Mouse (Mus musculus) MEL (cell line): ENCODE measurements at regions not wholly inside any gene's neighbourhood (a gene's known extent, or its start where the extent isn't known, plus 50 kb on each side); places are given as distances from the start of the nearest gene placed in this dataset.

ENCODE experiments used
- DNase-seq: peaks from one replicate; pipeline ENCODE4 v3.0.0; 2011; ENCODE audit warnings: low read depth, low spot score
- H3K27ac ChIP-seq: 2 replicates; pipeline ENCODE4 v1.5.1; 2012; ENCODE audit warnings: low read depth, mild to moderate bottlenecking, control low read depth, low read length, moderate library complexity; ENCODE audit not compliant: control insufficient read depth
- H3K27me3 ChIP-seq, 2 experiments: fragments of 150-350 bp in 1 of 2; sonication (generic) in 1 of 2; 2 replicates each; pipeline ENCODE4 v1.6.1; 2012; ENCODE audit warnings: low read length in 2 of 2, mild to moderate bottlenecking in 2 of 2, improper control_type of control experiment in 1 of 2, moderate library complexity in 1 of 2; ENCODE audit not compliant: insufficient read depth in 2 of 2, control insufficient read depth in 1 of 2
- H3K36me3 ChIP-seq, 2 experiments: 2 replicates each; pipeline ENCODE4 v1.6.1; 2012 to 2014; ENCODE audit warnings: low read length in 2 of 2, improper control_type of control experiment in 1 of 2, inconsistent platforms in 1 of 2, mild to moderate bottlenecking in 1 of 2; ENCODE audit not compliant: insufficient read depth in 2 of 2, control insufficient read depth in 1 of 2
- H3K4me1 ChIP-seq, 2 experiments: fragments of 150-350 bp in 1 of 2; sonication (generic) in 1 of 2; 2 replicates each; pipeline ENCODE4 v1.6.1; 2012; ENCODE audit warnings: low read length in 2 of 2, improper control_type of control experiment in 1 of 2, mild to moderate bottlenecking in 1 of 2; ENCODE audit not compliant: insufficient read depth in 2 of 2, control insufficient read depth in 1 of 2
- H3K4me3 ChIP-seq, 2 experiments: fragments of 150-350 bp in 1 of 2; sonication (generic) in 1 of 2; 2 replicates each; pipeline ENCODE4 v1.5.1; 2012; ENCODE audit warnings: low read depth in 2 of 2, low read length in 2 of 2, mild to moderate bottlenecking in 2 of 2, moderate library complexity in 2 of 2, control low read depth in 1 of 2, improper control_type of control experiment in 1 of 2; ENCODE audit not compliant: control insufficient read depth in 1 of 2, insufficient read depth in 1 of 2
- H3K79me2 ChIP-seq: 2 replicates; pipeline ENCODE4 v1.6.1; 2012; ENCODE audit warnings: mild to moderate bottlenecking, low read length, moderate library complexity; ENCODE audit not compliant: control insufficient read depth, poor library complexity, insufficient read depth
- H3K9ac ChIP-seq: 2 replicates; pipeline ENCODE4 v1.6.1; 2012; ENCODE audit warnings: low read depth, mild to moderate bottlenecking, control low read depth, low read length, moderate library complexity; ENCODE audit not compliant: control insufficient read depth, poor library complexity, severe bottlenecking
- H3K9me3 ChIP-seq: fragments of 150-350 bp; sonication (generic); replicated peaks from 2 replicates; pipeline ENCODE4 v1.6.1; 2012; ENCODE audit warnings: mild to moderate bottlenecking, low read length, improper control_type of control experiment, moderate library complexity; ENCODE audit not compliant: insufficient read depth
- BHLHE40 ChIP-seq: IDR thresholded peaks from 2 replicates; pipeline ENCODE4 v1.6.1; 2012; ENCODE audit warnings: low read depth, mild to moderate bottlenecking, inconsistent platforms, low read length, improper control_type of control experiment, borderline replicate concordance
- ELF1 ChIP-seq: IDR thresholded peaks from 2 replicates; pipeline ENCODE4 v1.6.1; 2014; ENCODE audit warnings: low read depth, mild to moderate bottlenecking, inconsistent platforms, low read length, improper control_type of control experiment, moderate library complexity
- EP300 ChIP-seq, 2 experiments: IDR thresholded peaks; 2 replicates each; pipeline ENCODE4 v1.6.1; 2011; ENCODE audit warnings: improper control_type of control experiment in 2 of 2, low read length in 2 of 2, low read depth in 1 of 2, mild to moderate bottlenecking in 1 of 2
- ETS1 ChIP-seq: IDR thresholded peaks from 2 replicates; pipeline ENCODE4 v1.6.1; 2012; ENCODE audit warnings: low read depth, mild to moderate bottlenecking, inconsistent platforms, low read length, improper control_type of control experiment, moderate library complexity
- GATA1 ChIP-seq: IDR thresholded peaks from 2 replicates; pipeline ENCODE4 v1.6.1; 2011; ENCODE audit warnings: low read depth, low read length, improper control_type of control experiment
- HCFC1 ChIP-seq: IDR thresholded peaks from 2 replicates; pipeline ENCODE4 v1.6.1; 2012; ENCODE audit warnings: low read depth, mild to moderate bottlenecking, inconsistent platforms, low read length, improper control_type of control experiment, moderate library complexity
- MAZ ChIP-seq: IDR thresholded peaks from 2 replicates; pipeline ENCODE4 v1.6.1; 2012; ENCODE audit warnings: low read depth, mild to moderate bottlenecking, inconsistent platforms, low read length, improper control_type of control experiment
- MEF2A ChIP-seq: IDR thresholded peaks from 2 replicates; pipeline ENCODE4 v1.6.1; 2014; ENCODE audit warnings: low read depth, mild to moderate bottlenecking, inconsistent platforms, low read length, improper control_type of control experiment; ENCODE audit not compliant: poor library complexity, insufficient replicate concordance, severe bottlenecking; ENCODE audit errors: extremely low read depth
- NRF1 ChIP-seq: IDR thresholded peaks from 2 replicates; pipeline ENCODE4 v1.6.1; 2014; ENCODE audit warnings: low read depth, mild to moderate bottlenecking, inconsistent platforms, low read length, improper control_type of control experiment, moderate library complexity; ENCODE audit not compliant: poor library complexity, insufficient read depth, severe bottlenecking
- POLR2A ChIP-seq, 2 experiments: IDR thresholded peaks; 2 replicates each; pipeline ENCODE4 v1.6.1; 2011 to 2012; ENCODE audit warnings: low read length in 2 of 2, mild to moderate bottlenecking in 2 of 2, control low read depth in 1 of 2, improper control_type of control experiment in 1 of 2, low read depth in 1 of 2, moderate library complexity in 1 of 2; ENCODE audit not compliant: control insufficient read depth in 1 of 2, insufficient read depth in 1 of 2, poor library complexity in 1 of 2
- POLR2AphosphoS2 ChIP-seq: IDR thresholded peaks from 2 replicates; pipeline ENCODE4 v1.6.1; 2011; ENCODE audit warnings: low read length, improper control_type of control experiment
- POLR2AphosphoS5 ChIP-seq: IDR thresholded peaks from 2 replicates; pipeline ENCODE4 v1.6.1; 2012; ENCODE audit warnings: low read depth, borderline replicate concordance, mild to moderate bottlenecking, inconsistent platforms, low read length, moderate library complexity, mixed read lengths
- RAD21 ChIP-seq: IDR thresholded peaks from 2 replicates; pipeline ENCODE4 v1.6.1; 2011; ENCODE audit warnings: mild to moderate bottlenecking, low read depth, low read length, improper control_type of control experiment
- RCOR1 ChIP-seq: IDR thresholded peaks from 2 replicates; pipeline ENCODE4 v1.6.1; 2012; ENCODE audit warnings: low read depth, mild to moderate bottlenecking, inconsistent platforms, low read length, improper control_type of control experiment
- SMC3 ChIP-seq: IDR thresholded peaks from 2 replicates; pipeline ENCODE4 v1.6.1; 2011; ENCODE audit warnings: low read depth, low read length, improper control_type of control experiment
- USF1 ChIP-seq: IDR thresholded peaks from 2 replicates; pipeline ENCODE4 v1.6.1; 2014; ENCODE audit warnings: low read depth, mild to moderate bottlenecking, inconsistent platforms, low read length, improper control_type of control experiment, moderate library complexity

- no peak for DNase-seq
- Histone ChIP-seq H3K4me1 (no peaks in the 10 kb centered on the region), H3K27ac (no peak overlapping the region), H3K36me3 (no peaks in the 10 kb centered on the region), H3K9ac (no peak overlapping the region), H3K4me3 (no peak overlapping the region), H3K79me2 (no peaks in the 10 kb centered on the region), H3K27me3 (no peaks in the 10 kb centered on the region), H3K9me3 (no peaks in the 10 kb centered on the region)
- TF ChIP-seq POLR2AphosphoS2 (no peak), POLR2A (IDR thresholded peaks at IDR 0.05; ENCODE audit: control insufficient read depth in 1 of 2, insufficient read depth in 1 of 2, low read depth in 1 of 2, low read length in 2 of 2, poor library complexity in 1 of 2) (no peak), SMC3 (no peak), MEF2A (no peak), BHLHE40 (no peak), RCOR1 (no peak), POLR2AphosphoS5 (no peak), EP300 (IDR thresholded peaks at IDR 0.05; ENCODE audit: low read depth in 1 of 2, low read length in 2 of 2) (no peak), NRF1 (no peak), RAD21 (no peak), ETS1 (no peak)
Observed at GRCm38 (mm10) chr1:77628861-77629260, 114.0 kb upstream of the Epha4 start.

GRCm38 (mm10) chr1:77617490-77617889 is 102.6 kb upstream of the Epha4 start:
- H3K9me3 ChIP-seq, result no peaks in the 10 kb centered on the region
- no peak overlapping the region for H3K27ac ChIP-seq
- H3K4me3 ChIP-seq, result no peak overlapping the region
- H3K27me3 ChIP-seq, result no peaks in the 10 kb centered on the region
- no peaks in the 10 kb centered on the region for H3K36me3 ChIP-seq
- H3K9ac ChIP-seq, result no peak overlapping the region
- no peaks in the 10 kb centered on the region for H3K79me2 ChIP-seq
- no peaks in the 10 kb centered on the region for H3K4me1 ChIP-seq
- TF ChIP-seq RCOR1 (no peak), POLR2A (IDR thresholded peaks at IDR 0.05; ENCODE audit: control insufficient read depth in 1 of 2, insufficient read depth in 1 of 2, low read depth in 1 of 2, low read length in 2 of 2, poor library complexity in 1 of 2) (no peak), POLR2AphosphoS2 (no peak), RAD21 (no peak), HCFC1 (no peak), MEF2A (no peak), MAZ (no peak), USF1 (no peak), GATA1 (no peak), ELF1 (no peak)
- no peak for DNase-seq
